Mouse (Mus musculus) kidney, adult 2 months (tissue): ENCODE results near the gene Pik3c2a. TPM values are rescaled to one million over a fixed set of nuclear protein-coding genes. Genes with fewer than 3 reads are reported as not detected.
A peak's percentile ranks its signal among the peaks of the same experiment; 100 is the strongest.

Experiments used
- DNase-seq: peaks from one replicate; pipeline ENCODE4 v3.0.0; 2021
- H3K27ac ChIP-seq: fragments of 200-500 bp; 2 replicates; pipeline ENCODE4 v1.5.1; 2012; ENCODE audit warnings: low read depth, low read length, control low read depth, inconsistent platforms; ENCODE audit not compliant: insufficient read depth
- H3K27me3 ChIP-seq: fragments of 200-500 bp; replicated peaks from 2 replicates; pipeline ENCODE4 v1.6.1; 2012; ENCODE audit warnings: mild to moderate bottlenecking, moderate library complexity, low read length, inconsistent platforms; ENCODE audit not compliant: control insufficient read depth, insufficient read depth
- H3K36me3 ChIP-seq: fragments of 200-500 bp; 2 replicates; pipeline ENCODE4 v1.6.1; 2012; ENCODE audit warnings: mild to moderate bottlenecking, moderate library complexity, low read length, inconsistent platforms; ENCODE audit not compliant: control insufficient read depth, insufficient read depth
- H3K4me1 ChIP-seq: fragments of 200-500 bp; 2 replicates; pipeline ENCODE4 v1.6.1; 2011; ENCODE audit warnings: low read length; ENCODE audit not compliant: control insufficient read depth, insufficient read depth
- H3K4me3 ChIP-seq: fragments of 200-500 bp; 2 replicates; pipeline ENCODE4 v1.5.1; 2011; ENCODE audit warnings: mild to moderate bottlenecking, low read depth, low read length, control low read depth; ENCODE audit not compliant: insufficient read depth
- CTCF ChIP-seq: fragments of 200-500 bp; conservative IDR thresholded peaks from 2 replicates; pipeline ENCODE4 v1.5.1; 2011; ENCODE audit warnings: low read depth, mild to moderate bottlenecking, control low read depth, low read length, moderate library complexity, mixed read lengths; ENCODE audit not compliant: insufficient read depth, insufficient read length
- POLR2A ChIP-seq: fragments of 200-500 bp; IDR thresholded peaks from one replicate; pipeline ENCODE4 v1.6.1; 2011; ENCODE audit warnings: low read depth, low read length, control low read depth
- WGBS: fragments of 180-500 bp; shearing (Covaris S2); methylation state at CpG from one replicate; pipeline ENCODE4 v1.1.7; 2018; 5-methylcytosine and 5-hydroxymethylcytosine counted together
- polyA plus RNA-seq: library from polyadenylated mRNA; depleted of rRNA; stranded (reverse); fragments of >200 nt; gene quantifications from 2 replicates; pipeline ENCODE4 v1.2.3, GENCODE M21; 2012

Pik3c2a gene
- polyA plus RNA-seq, 1 experiment: 8.7 TPM

DNA sequence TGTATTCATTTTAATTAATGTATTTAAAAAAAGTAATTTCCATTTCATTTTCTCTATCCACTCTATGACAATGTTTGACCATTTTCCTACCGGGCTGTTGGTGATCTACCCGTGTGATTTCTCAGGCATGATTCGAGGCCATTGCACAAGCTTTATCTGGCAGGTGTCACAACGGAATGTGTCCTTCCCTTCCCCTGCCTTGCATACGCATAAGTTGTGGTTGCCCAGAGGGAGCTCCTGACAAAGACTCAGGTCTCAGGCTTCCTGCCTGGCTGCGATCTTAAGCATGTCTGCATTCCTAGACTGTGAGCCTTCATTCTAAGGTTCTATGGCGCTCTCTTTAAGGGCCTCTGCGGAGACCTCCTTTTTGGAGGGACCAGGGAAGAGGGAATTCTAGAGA, 18.9 kb upstream of the Pik3c2a start:
- H3K27ac ChIP-seq: no peak overlapping the region
- 61% methylated on average over 8 of the region's 8 CpGs for WGBS
- H3K27me3 ChIP-seq: no peaks in the 10 kb centered on the region
- H3K4me3 ChIP-seq: no peak overlapping the region
- TF ChIP-seq CTCF: no peak
- TF ChIP-seq POLR2A: no peak
- peaks cover 5% of the 10 kb centered on the region; the same call in 1 of the 2 replicates for H3K4me1 ChIP-seq
- no peaks in the 10 kb centered on the region for H3K36me3 ChIP-seq
- no peak for DNase-seq

DNA sequence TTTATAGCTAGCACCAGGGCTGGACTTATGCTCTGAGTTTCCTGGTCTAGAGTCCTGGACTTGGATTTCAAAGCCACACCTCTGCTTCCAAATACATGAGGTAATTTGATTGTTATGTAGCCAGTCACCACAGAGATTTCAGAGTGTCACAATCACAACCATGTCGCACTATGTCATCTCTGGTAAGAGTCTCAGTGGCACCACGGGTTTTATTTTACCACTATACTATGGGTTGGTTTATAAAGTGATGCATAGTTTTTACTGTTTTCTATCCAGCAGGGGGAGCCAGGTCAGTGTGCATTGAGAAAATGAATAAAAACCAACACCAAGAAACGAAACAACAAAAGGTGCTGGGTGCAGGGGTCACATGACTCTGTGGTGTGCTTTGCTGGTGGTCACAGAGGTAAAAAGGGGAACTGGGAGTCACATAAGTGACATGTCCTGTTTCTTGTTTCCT, 15.8 kb upstream of the Pik3c2a start:
- Histone ChIP-seq H3K27me3 (no peaks in the 10 kb centered on the region), H3K4me3 (no peak overlapping the region), H3K27ac (0 out of 2 replicates have a peak overlapping the region, but pooled peaks have one; percentile 18), H3K36me3 (no peaks in the 10 kb centered on the region), H3K4me1 (peaks cover 5% of the 10 kb centered on the region; the same call in 1 of the 2 replicates)
- DNase-seq: peak; percentile 54
- TF ChIP-seq CTCF (peak; percentile 43), POLR2A (no peak)
- 17% methylated on average over 3 of the region's 3 CpGs for WGBS

DNA sequence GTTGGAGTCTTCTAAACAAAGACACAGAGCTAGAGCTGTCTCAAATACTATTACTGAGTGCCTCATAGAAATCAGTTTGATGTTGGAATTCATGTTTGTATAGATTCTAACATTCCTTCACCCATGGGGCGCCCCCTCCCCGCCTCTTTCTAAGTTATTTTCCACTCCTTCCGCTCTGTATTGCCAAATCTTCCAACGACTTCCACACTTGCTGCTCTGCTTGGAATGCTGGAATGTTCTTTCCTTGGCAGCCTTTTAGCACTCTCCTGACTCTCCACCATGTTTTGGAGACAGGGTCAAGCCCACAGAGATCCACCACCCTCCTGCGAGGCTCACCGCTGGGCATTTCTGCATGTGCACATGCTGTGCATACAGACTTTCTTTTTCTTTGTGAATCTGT, 14.1 kb upstream of the Pik3c2a start:
- Histone ChIP-seq H3K36me3 (no peaks in the 10 kb centered on the region), H3K27me3 (no peaks in the 10 kb centered on the region), H3K4me3 (no peak overlapping the region), H3K27ac (0 out of 2 replicates have a peak overlapping the region, but pooled peaks have one; percentile 39), H3K4me1 (peaks cover 5% of the 10 kb centered on the region; the same call in 1 of the 2 replicates)
- WGBS: 65% methylated on average over 6 of the region's 6 CpGs
- peak; percentile 17 for DNase-seq
- no peak for TF ChIP-seq POLR2A
- TF ChIP-seq CTCF: no peak

DNA sequence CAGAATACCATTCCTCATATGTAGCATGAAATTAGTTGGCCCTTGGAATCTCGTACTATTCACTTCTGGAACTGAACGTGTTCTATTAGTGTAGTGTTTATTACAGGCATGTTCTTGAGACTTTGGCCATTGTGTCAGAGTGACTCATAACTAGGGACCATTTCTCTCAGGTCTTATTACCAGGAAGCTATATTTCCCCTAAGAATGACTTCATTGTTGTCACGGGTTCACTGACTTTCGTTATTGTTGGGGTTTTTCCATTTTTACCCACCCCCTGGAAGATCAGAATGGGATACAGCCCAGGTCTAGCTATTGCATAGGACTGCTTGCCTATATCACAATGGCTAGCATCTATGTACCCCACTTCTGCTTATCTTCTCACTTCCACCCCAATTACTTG, 13.7 kb upstream of the Pik3c2a start:
- DNase-seq: no peak
- H3K27ac ChIP-seq: no peak overlapping the region
- no peaks in the 10 kb centered on the region for H3K27me3 ChIP-seq
- no peaks in the 10 kb centered on the region for H3K36me3 ChIP-seq
- WGBS: 56% methylated on average over 4 of the region's 4 CpGs
- H3K4me1 ChIP-seq: peaks cover 5% of the 10 kb centered on the region; the same call in 1 of the 2 replicates
- no peak overlapping the region for H3K4me3 ChIP-seq
- no peak for TF ChIP-seq POLR2A
- no peak for TF ChIP-seq CTCF

DNA sequence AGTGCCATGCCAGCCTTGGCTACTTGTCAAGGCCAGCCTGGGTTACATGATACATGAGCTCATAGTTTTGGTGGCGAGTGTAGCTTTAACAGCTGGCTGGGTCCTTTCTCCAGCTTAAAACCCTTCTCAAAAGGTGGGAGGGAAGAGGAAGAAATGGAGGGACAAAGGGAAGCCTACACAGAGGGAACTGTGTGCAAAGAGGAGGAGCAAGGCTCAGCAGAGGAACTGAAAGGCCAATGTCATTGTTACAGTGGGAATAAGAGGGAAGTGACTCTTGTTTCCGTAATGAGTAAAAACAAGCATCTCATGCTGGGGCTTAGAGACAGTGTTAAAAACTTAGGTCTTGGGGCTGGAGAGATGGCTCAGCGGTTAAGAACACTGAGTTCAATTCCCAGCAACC, 3.4 kb upstream of the Pik3c2a start:
- TF ChIP-seq POLR2A: no peak
- no peak for TF ChIP-seq CTCF
- H3K27me3 ChIP-seq: no peaks in the 10 kb centered on the region; the same call in 1 of the 2 replicates
- no peaks in the 10 kb centered on the region for H3K36me3 ChIP-seq
- no peak for DNase-seq
- no peak overlapping the region for H3K27ac ChIP-seq
- H3K4me1 ChIP-seq: peaks cover 6% of the 10 kb centered on the region; the same call in 1 of the 2 replicates
- no peak overlapping the region for H3K4me3 ChIP-seq
- WGBS: 91% methylated on average over 3 of the region's 3 CpGs

DNA sequence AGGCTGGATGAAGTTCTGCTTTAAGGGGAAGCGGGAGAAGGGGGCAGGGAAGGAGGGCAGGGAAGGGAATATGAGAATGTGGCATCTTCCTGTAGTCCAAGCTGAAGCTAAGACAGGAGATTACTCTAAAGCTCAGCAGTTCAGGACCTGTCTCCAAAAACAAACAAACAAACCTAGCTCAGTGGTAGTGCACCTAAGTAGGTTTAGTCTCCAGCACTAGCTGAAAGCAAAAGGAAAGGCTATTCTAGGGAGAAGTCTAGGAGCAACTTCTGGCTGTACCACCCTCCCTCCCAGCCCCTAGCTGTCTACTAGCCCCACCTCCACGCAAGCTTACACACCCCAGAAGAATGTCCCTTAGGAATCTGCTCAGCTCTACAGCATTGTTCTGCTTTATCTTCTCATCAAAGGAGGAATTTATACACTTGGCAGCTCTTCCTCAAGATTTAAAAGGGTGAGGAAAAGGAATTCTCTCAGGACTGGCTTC, 1.1 kb upstream of the Pik3c2a start:
- no peaks in the 10 kb centered on the region; the same call in 1 of the 2 replicates for H3K27me3 ChIP-seq
- peaks cover 10% of the 10 kb centered on the region; the same call in 1 of the 2 replicates for H3K4me1 ChIP-seq
- TF ChIP-seq CTCF (no peak), POLR2A (no peak)
- H3K36me3 ChIP-seq: no peaks in the 10 kb centered on the region
- DNase-seq: peak; percentile 72
- 4% methylated on average over 2 of the region's 2 CpGs for WGBS
- H3K4me3 ChIP-seq: peak overlapping the region; percentile 74
- H3K27ac ChIP-seq: peak overlapping the region; percentile 73

DNA sequence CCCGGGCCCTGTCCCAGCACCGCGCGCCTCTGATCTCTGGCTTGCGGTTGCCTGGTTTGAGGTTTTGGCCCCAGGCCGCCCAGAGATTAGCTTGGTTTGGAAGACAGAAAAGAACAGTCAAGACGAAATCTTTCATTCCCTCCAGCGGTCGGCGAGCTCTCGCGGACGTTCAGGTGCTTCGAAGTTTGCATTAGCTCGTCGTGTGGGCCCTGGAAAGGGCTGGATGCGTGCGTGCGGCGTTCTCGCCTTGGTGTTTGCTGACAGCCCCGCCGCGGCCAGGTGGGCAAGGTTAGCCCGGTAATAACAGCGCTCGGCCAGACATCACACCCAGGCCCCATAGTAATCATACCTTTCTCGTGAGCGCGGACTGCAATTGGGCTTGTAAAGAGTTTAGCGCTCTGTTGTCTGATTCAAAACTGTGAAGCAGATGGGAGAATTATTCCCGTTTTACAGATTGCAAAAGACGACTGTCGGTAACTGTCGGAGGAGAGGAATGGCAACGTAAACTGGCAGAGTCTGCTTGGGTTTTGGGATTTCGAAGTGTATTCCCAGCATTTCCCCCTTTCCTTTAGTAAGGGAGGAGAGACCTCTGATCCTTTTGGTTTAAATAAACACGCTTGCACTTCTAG, 562 bp upstream of the Pik3c2a start:
- H3K4me3 ChIP-seq: peak overlapping the region; percentile 74
- no peak for TF ChIP-seq POLR2A
- TF ChIP-seq CTCF: no peak
- no peaks in the 10 kb centered on the region; the same call in 1 of the 2 replicates for H3K27me3 ChIP-seq
- peak overlapping the region; percentile 73 for H3K27ac ChIP-seq
- H3K36me3 ChIP-seq: no peaks in the 10 kb centered on the region
- DNase-seq: no peak
- WGBS: under 1% methylated on average over 38 of the region's 38 CpGs
- peaks cover 10% of the 10 kb centered on the region; the same call in 1 of the 2 replicates for H3K4me1 ChIP-seq
